Mouse (Mus musculus) ovary, postnatal 10 days (tissue): ENCODE measurements around the gene Kif22.

Source experiments
- DNase-seq: peaks from one replicate; pipeline ENCODE4 v3.0.0; 2022; ENCODE audit warnings: low spot score

Gene Kif22

GRCm38 (mm10) chr7:126983113-126983512, 59.2 kb downstream of the Kif22 start:
- no peak for DNase-seq

- DNase-seq: no peak
Measured at GRCm38 (mm10) chr7:126982054-126982453, 60.2 kb downstream of the Kif22 start.

- no peak for DNase-seq
Measured at GRCm38 (mm10) chr7:126981601-126982000, 60.7 kb downstream of the Kif22 start.

DNA sequence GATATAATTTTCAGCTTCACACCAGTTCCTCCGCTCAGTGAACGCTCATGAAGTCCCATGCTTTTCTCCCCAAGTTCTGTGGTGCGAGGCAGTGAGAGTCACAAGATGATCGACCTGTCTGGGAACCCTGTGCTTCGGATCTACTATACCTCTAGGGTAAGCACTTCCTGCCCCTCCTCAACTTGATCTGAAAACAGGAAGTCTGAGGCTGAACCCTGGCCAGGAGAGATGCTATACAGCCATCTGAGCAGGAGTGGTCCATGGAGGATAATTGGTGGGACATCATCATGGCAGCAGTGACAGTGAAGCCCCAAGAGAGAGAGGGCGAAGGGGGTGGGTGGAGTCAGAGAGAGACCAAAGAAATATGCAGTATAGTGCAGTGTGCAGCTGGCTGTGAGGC, 63.4 kb downstream of the Kif22 start:
- DNase-seq: no peak
